Mouse (Mus musculus) frontal cortex, adult (tissue): ENCODE data around the gene Eif2b2.

Experiments used
- ATAC-seq: cut with Nextera tagmentation; 2 replicates; pipeline ENCODE4 v1.9.2; 2017; ENCODE audit warnings: mild to moderate bottlenecking, moderate library complexity, mixed read lengths; ENCODE audit not compliant: low TSS enrichment

Eif2b2 gene

GRCm38 (mm10) chr12:85252083-85252482 lies 32.8 kb downstream of the Eif2b2 start:
- peak; percentile 64; the same call in 1 of the 2 replicates for ATAC-seq

GRCm38 (mm10) chr12:85256074-85256751 lies 36.9 kb downstream of the Eif2b2 start:
- ATAC-seq = no peak

GRCm38 (mm10) chr12:85257008-85257639 lies 37.8 kb downstream of the Eif2b2 start:
- no peak for ATAC-seq

GRCm38 (mm10) chr12:85262489-85262888 lies 43.2 kb downstream of the Eif2b2 start:
- ATAC-seq = no peak; the same call in 1 of the 2 replicates

GRCm38 (mm10) chr12:85263190-85263589 lies 43.9 kb downstream of the Eif2b2 start:
- ATAC-seq = peak; percentile 83

- no peak for ATAC-seq
These were observed 45.2 kb downstream of the Eif2b2 start for GRCm38 (mm10) chr12:85264531-85264930.

GRCm38 (mm10) chr12:85264940-85265339 lies 45.7 kb downstream of the Eif2b2 start:
- ATAC-seq = no peak

- no peak for ATAC-seq
These were observed 47.0 kb downstream of the Eif2b2 start for GRCm38 (mm10) chr12:85266248-85266647.

- no peak for ATAC-seq
These were observed 50.5 kb downstream of the Eif2b2 start for GRCm38 (mm10) chr12:85269821-85270220.

GRCm38 (mm10) chr12:85270319-85270718 lies 51.0 kb downstream of the Eif2b2 start, which contains the start of gene Mlh3:
TSS of gene Mlh3 (minus strand) at chr12:85270599.
- peak; percentile 95 for ATAC-seq

- ATAC-seq = no peak
These were observed 52.0 kb downstream of the Eif2b2 start for GRCm38 (mm10) chr12:85271132-85271842.

GRCm38 (mm10) chr12:85271843-85272206 lies 52.5 kb downstream of the Eif2b2 start:
- no peak for ATAC-seq

- ATAC-seq = no peak
These were observed 54.2 kb downstream of the Eif2b2 start for GRCm38 (mm10) chr12:85273508-85273907.
